Mouse (Mus musculus) intestine, postnatal 0 days (tissue): ENCODE measurements around the gene Slfn8. TPM values are rescaled to one million over a fixed set of nuclear protein-coding genes. Genes with fewer than 3 reads are reported as not detected.

Experiments
- ATAC-seq: fragments of 200-750 bp; cut with Nextera tagmentation; 2 replicates; pipeline ENCODE4 v1.8.0; 2017; ENCODE audit warnings: mild to moderate bottlenecking, moderate TSS enrichment, moderate library complexity
- H3K27ac ChIP-seq: fragments of 300-500 bp; sonication (generic); 2 replicates; pipeline ENCODE4 v1.5.1; 2014; ENCODE audit warnings: mild to moderate bottlenecking, low read depth, low read length, moderate library complexity
- H3K27me3 ChIP-seq: fragments of 300-500 bp; sonication (generic); replicated peaks from 2 replicates; pipeline ENCODE4 v1.6.1; 2014; ENCODE audit warnings: low read length, mixed read lengths; ENCODE audit not compliant: control insufficient read depth, insufficient read depth
- H3K36me3 ChIP-seq: fragments of 300-500 bp; sonication (generic); 2 replicates; pipeline ENCODE4 v1.6.1; 2014; ENCODE audit warnings: mild to moderate bottlenecking, moderate library complexity; ENCODE audit not compliant: control insufficient read depth, insufficient read depth
- H3K4me1 ChIP-seq: fragments of 300-500 bp; sonication (generic); replicated peaks from 2 replicates; pipeline ENCODE4 v1.6.1; 2014; ENCODE audit warnings: antibody characterized with exemption, low read length, mixed read lengths; ENCODE audit not compliant: control insufficient read depth, insufficient read depth
- H3K4me2 ChIP-seq: fragments of 300-500 bp; sonication (generic); replicated peaks from 2 replicates; pipeline ENCODE4 v1.6.1; 2014; ENCODE audit warnings: low read depth, mild to moderate bottlenecking, moderate library complexity
- H3K4me3 ChIP-seq: fragments of 300-500 bp; sonication (generic); 2 replicates; pipeline ENCODE4 v1.5.1; 2014; ENCODE audit warnings: low read depth, low read length
- H3K9ac ChIP-seq: fragments of 300-500 bp; sonication (generic); 2 replicates; pipeline ENCODE4 v1.6.1; 2014; ENCODE audit warnings: mild to moderate bottlenecking, low read depth, low read length
- H3K9me3 ChIP-seq: fragments of 300-500 bp; sonication (generic); 2 replicates; pipeline ENCODE4 v1.6.1; 2016; ENCODE audit warnings: mixed run types; ENCODE audit not compliant: control insufficient read depth
- CTCF ChIP-seq: sonication (generic); IDR thresholded peaks from 2 replicates; pipeline ENCODE4 v1.5.1; 2016; ENCODE audit warnings: low read depth, mild to moderate bottlenecking, control low read depth, antibody characterized with exemption, moderate library complexity
- WGBS: fragments of 180-500 bp; shearing (Covaris S2); extraction: QIAGEN DNeasy Blood & Tissue Kit; methylation state at CpG from one replicate; pipeline ENCODE4 v1.1.7; 2014; 5-methylcytosine and 5-hydroxymethylcytosine counted together
- polyA plus RNA-seq: library from polyadenylated mRNA; unstranded; fragments of >200 nt; fragmentation: Nextera tagmentation; extraction: Ambion mirVana; gene quantifications from 2 replicates; pipeline ENCODE4 v1.2.1, GENCODE M21; 2015

Slfn8 gene
- 0.25 and 0.30 TPM in 2 replicates for polyA plus RNA-seq

- H3K27me3 ChIP-seq = no peaks in the 10 kb centered on the region
- 57% methylated on average over 5 of the region's 5 CpGs for WGBS
- H3K4me3 ChIP-seq = no peak within 1 kb of the TSS
- ATAC-seq = no peak
- H3K36me3 ChIP-seq = no peaks in the 10 kb centered on the region
- no peaks in the 10 kb centered on the region for H3K4me1 ChIP-seq
- H3K9ac ChIP-seq = no peak within 1 kb of the TSS
- no peaks in the 10 kb centered on the region for H3K9me3 ChIP-seq
- no peak within 1 kb of the TSS for H3K27ac ChIP-seq
- H3K4me2 ChIP-seq = peak within 1 kb of the TSS; percentile 33
- TF ChIP-seq CTCF = no peak
These were observed at the start of gene Slfn8 for GRCm38 (mm10) chr11:83020621-83021020. Gene Slfn8, minus strand, starts transcription at chr11:83020810.

- TF ChIP-seq CTCF = peak; percentile 48
- Histone ChIP-seq H3K4me2 (0 out of 2 replicates have a peak overlapping the region, but pooled peaks have one; percentile 59), H3K36me3 (no peaks in the 10 kb centered on the region), H3K4me1 (no peaks in the 10 kb centered on the region), H3K4me3 (no peak overlapping the region), H3K27me3 (no peaks in the 10 kb centered on the region), H3K27ac (no peak overlapping the region), H3K9ac (no peak overlapping the region), H3K9me3 (no peaks in the 10 kb centered on the region)
- WGBS = 74% methylated on average over 4 of the region's 4 CpGs
- no peak for ATAC-seq
These were observed 47.5 kb upstream of the Slfn8 start for GRCm38 (mm10) chr11:83067982-83068694.

DNA sequence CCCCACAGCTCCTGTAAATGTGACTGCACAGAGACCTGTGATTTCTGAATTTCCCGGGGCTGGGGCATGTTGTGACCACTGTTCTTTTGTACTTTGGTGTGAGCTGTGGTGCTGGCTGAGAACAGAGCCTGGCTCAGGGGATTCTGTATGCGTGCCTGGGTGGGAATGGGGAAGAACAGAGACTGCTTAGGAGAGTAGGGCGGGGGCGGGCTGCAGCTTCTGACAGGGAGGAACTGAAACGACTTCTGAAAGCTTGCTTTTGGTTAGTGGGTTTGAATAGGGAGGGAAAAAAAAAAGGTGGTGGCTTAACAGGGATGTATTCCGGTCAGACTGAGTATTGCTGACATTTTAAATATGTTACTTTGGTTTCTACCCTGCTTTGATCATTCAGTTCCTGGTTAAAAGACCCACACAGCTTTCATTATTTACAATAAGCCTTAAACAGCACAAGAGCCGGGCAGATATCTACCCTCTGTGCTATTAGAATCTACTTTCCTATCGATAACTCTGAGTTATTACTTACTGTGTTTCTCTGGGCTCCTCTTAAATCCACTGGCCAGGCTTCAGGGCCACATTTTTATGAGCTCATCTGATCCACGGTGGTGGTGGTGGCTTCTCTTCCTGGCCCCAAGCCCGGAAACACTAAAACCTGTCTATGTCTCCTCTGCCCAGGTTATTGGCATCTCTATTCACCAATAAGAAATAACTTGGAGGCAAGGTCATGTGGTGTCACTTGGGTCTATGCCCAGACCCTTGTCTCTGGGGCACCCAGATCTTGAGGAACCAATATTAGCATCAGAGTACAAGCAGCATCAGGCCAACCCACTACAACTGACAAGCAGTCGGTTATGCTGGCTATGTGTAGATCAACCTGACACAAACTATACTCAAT, 46.3 kb upstream of the Slfn8 start:
- Histone ChIP-seq H3K9ac (no peak overlapping the region), H3K36me3 (no peaks in the 10 kb centered on the region), H3K27ac (no peak overlapping the region), H3K4me3 (peak overlapping the region; percentile 24; the same call in 1 of the 2 replicates), H3K9me3 (no peaks in the 10 kb centered on the region), H3K4me1 (no peaks in the 10 kb centered on the region), H3K27me3 (no peaks in the 10 kb centered on the region), H3K4me2 (peak overlapping the region; percentile 59)
- no peak for TF ChIP-seq CTCF
- 52% methylated on average over 11 of the region's 11 CpGs for WGBS
- ATAC-seq = no peak

DNA sequence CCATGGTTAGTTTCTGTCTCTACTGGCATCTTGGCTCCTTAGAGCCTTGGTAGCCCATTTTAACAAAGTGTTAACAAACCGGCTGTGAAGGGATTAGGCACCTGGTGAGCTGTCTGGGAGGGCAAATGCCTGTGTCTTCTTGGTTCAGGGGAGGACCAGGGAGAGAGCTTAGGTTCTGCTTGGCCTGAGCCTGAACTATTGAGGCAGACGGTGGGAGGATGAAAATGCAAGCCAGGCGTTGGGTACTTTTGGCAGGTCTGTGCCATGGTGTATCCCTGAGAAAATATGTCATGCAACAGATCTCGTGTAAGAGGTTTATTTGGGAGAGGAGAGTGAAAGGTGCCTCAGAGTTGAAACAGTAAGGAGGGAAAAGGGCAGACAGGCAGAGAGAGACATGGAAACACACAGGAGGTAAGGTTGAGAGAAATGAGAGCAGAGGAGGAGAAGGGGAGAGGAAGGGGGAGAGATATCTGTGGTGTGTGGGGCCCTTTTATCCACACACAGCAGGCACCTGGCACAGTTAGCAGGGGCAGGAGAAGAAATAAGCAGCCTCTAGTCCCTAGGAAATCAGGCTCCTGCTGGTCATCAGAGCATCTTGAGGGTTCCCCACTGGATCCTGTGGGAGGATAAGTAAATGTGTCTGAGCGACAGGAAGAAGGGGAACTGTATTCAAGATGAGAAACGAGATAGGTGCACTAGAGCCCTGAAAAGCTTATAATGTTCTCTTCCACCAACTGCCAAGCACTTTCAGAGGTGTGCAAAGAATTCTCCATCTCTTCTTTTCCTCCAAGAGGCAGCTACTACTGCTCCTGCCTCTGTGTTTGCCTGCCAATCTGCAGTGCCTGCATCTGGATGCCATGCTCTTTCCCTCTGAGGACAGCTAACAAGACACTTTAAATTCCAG, 45.1 kb upstream of the Slfn8 start:
- H3K27me3 ChIP-seq = no peaks in the 10 kb centered on the region
- H3K4me1 ChIP-seq = no peaks in the 10 kb centered on the region
- H3K36me3 ChIP-seq = no peaks in the 10 kb centered on the region
- ATAC-seq = no peak
- H3K4me2 ChIP-seq = peak overlapping the region; percentile 59
- TF ChIP-seq CTCF = no peak
- H3K9ac ChIP-seq = peak overlapping the region; percentile 34; the same call in 1 of the 2 replicates
- 32% methylated on average over 6 of the region's 6 CpGs for WGBS
- peak overlapping the region; percentile 24 for H3K4me3 ChIP-seq
- no peak overlapping the region; the same call in 1 of the 2 replicates for H3K27ac ChIP-seq
- no peaks in the 10 kb centered on the region for H3K9me3 ChIP-seq

DNA sequence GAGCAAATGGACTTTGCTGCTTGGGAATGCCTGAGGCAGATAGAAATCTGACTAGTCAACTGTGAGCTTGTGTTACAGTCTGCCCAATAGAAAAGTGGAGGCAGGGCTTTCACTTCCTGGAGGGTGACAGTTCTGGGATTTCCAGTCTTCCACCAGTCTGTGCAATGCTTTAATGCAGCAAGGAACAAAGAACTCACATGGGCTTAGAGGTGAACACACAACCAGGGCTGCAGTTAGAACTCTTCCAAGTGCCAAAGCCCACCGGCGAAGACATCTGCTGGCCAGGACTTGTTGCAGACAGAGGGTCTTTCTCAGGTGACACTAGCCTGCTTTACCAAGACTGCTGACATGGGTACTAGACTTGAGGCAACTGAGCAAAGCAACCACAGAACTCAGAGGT, 44.3 kb upstream of the Slfn8 start, which contains the start of gene Slfn2:
Gene Slfn2 (plus strand): TSS at position 167 of the 400 bp plus-strand sequence.
- no peaks in the 10 kb centered on the region for H3K9me3 ChIP-seq
- peak within 1 kb of the TSS; percentile 24 for H3K4me3 ChIP-seq
- no peaks in the 10 kb centered on the region for H3K36me3 ChIP-seq
- peak within 1 kb of the TSS; percentile 59 for H3K4me2 ChIP-seq
- TF ChIP-seq CTCF = no peak
- no peaks in the 10 kb centered on the region for H3K4me1 ChIP-seq
- peak; percentile 60 for ATAC-seq
- H3K27ac ChIP-seq = no peak within 1 kb of the TSS; the same call in 1 of the 2 replicates
- H3K9ac ChIP-seq = peak within 1 kb of the TSS; percentile 34; the same call in 1 of the 2 replicates
- no peaks in the 10 kb centered on the region for H3K27me3 ChIP-seq
- WGBS = 97% methylated on average over 2 of the region's 2 CpGs
